Mouse (Mus musculus) bone marrow, adult 2 months (tissue): ENCODE measurements around the gene Macrod2.

Experiments used
- CTCF ChIP-seq: fragments of 200-500 bp; IDR thresholded peaks from 2 replicates; pipeline ENCODE4 v1.5.1; 2011; ENCODE audit warnings: low read length, control low read depth; ENCODE audit not compliant: control insufficient read depth, insufficient read depth
- POLR2A ChIP-seq: fragments of 200-500 bp; IDR thresholded peaks from 2 replicates; pipeline ENCODE4 v1.6.1; 2011; ENCODE audit warnings: low read depth, mild to moderate bottlenecking, control low read depth, low read length, borderline replicate concordance; ENCODE audit not compliant: control insufficient read depth

DNA sequence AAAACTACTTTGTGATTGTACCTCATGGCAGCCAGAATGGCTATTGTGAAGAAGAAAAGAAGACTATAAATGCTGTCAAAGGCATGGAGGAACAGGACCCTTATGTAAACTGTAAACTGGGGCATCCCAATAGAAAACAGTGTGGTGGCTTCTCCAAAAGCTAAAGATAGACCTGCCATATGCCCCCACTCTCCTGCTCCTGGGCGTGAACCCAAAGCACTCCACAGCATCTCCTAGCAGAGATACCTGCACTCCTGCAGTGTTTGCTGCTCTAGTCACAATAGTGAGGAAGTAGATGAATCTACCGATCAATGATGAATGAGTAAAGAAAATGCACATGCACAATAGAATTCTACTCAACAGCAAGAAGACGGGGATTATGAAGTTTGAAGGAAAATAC is 554.4 kb downstream of the Macrod2 start:
- TF ChIP-seq CTCF (no peak), POLR2A (no peak)
